Mouse (Mus musculus): Measurements from ENCODE around the gene Agap1. TPM values are rescaled to one million over a fixed set of nuclear protein-coding genes. Genes with fewer than 3 reads are reported as not detected.

Agap1 gene
- polyA plus RNA-seq, 1 experiment from 2014 or later = 11.5 TPM

- H3K36me3 ChIP-seq = 0 out of 2 replicates have a peak, but pooled peaks cover 8% of the 10 kb centered on the region
- H3K9ac ChIP-seq = no peak overlapping the region
- no peaks in the 10 kb centered on the region for H3K27me3 ChIP-seq
- 67% methylated on average over 5 of the region's 5 CpGs for WGBS
- H3K9me3 ChIP-seq = no peaks in the 10 kb centered on the region
- ATAC-seq (ENCODE audit: borderline replicate concordance, extremely low read depth, low FRiP score, low TSS enrichment) = no peak
- H3K4me3 ChIP-seq = no peak overlapping the region
- peaks cover 9% of the 10 kb centered on the region; the same call in 1 of the 2 replicates for H3K4me1 ChIP-seq
- H3K4me2 ChIP-seq = no peak overlapping the region
- H3K27ac ChIP-seq = no peak overlapping the region
These were observed 158.7 kb downstream of the Agap1 start for GRCm38 (mm10) chr1:89613234-89613870.

GRCm38 (mm10) chr1:89616556-89616955 lies 161.9 kb downstream of the Agap1 start:
- no peak for ATAC-seq (ENCODE audit: borderline replicate concordance, extremely low read depth, low FRiP score, low TSS enrichment)
- 69% methylated on average over 6 of the region's 6 CpGs for WGBS
- H3K4me2 ChIP-seq = no peak overlapping the region
- H3K27me3 ChIP-seq = no peaks in the 10 kb centered on the region
- peaks cover 9% of the 10 kb centered on the region; the same call in 1 of the 2 replicates for H3K4me1 ChIP-seq
- H3K36me3 ChIP-seq = 0 out of 2 replicates have a peak, but pooled peaks cover under 1% of the 10 kb centered on the region
- H3K9ac ChIP-seq = no peak overlapping the region
- no peak overlapping the region for H3K27ac ChIP-seq
- no peaks in the 10 kb centered on the region for H3K9me3 ChIP-seq
- no peak overlapping the region for H3K4me3 ChIP-seq

- Histone ChIP-seq H3K4me2 (no peak overlapping the region), H3K9me3 (no peaks in the 10 kb centered on the region), H3K36me3 (no peaks in the 10 kb centered on the region), H3K9ac (no peak overlapping the region), H3K4me3 (no peak overlapping the region), H3K27me3 (no peaks in the 10 kb centered on the region), H3K4me1 (peaks cover 9% of the 10 kb centered on the region; the same call in 1 of the 2 replicates), H3K27ac (no peak overlapping the region)
- 84% methylated on average over 9 of the region's 9 CpGs for WGBS
- no peak for ATAC-seq (ENCODE audit: borderline replicate concordance, extremely low read depth, low FRiP score, low TSS enrichment)
These were observed 162.7 kb downstream of the Agap1 start for GRCm38 (mm10) chr1:89617336-89617735.

- Histone ChIP-seq H3K27ac (no peak overlapping the region), H3K4me1 (peaks cover 9% of the 10 kb centered on the region; the same call in 1 of the 2 replicates), H3K27me3 (no peaks in the 10 kb centered on the region), H3K9ac (no peak overlapping the region), H3K36me3 (no peaks in the 10 kb centered on the region), H3K4me2 (no peak overlapping the region), H3K4me3 (no peak overlapping the region), H3K9me3 (no peaks in the 10 kb centered on the region)
- no peak for ATAC-seq (ENCODE audit: borderline replicate concordance, extremely low read depth, low FRiP score, low TSS enrichment)
- 72% methylated on average over 2 of the region's 2 CpGs for WGBS
These were observed 165.4 kb downstream of the Agap1 start for GRCm38 (mm10) chr1:89619963-89620362.

- H3K4me1 ChIP-seq = peaks cover 9% of the 10 kb centered on the region; the same call in 1 of the 2 replicates
- no peak overlapping the region for H3K4me3 ChIP-seq
- H3K27me3 ChIP-seq = no peaks in the 10 kb centered on the region
- no peak overlapping the region for H3K4me2 ChIP-seq
- no peaks in the 10 kb centered on the region for H3K36me3 ChIP-seq
- no peaks in the 10 kb centered on the region for H3K9me3 ChIP-seq
- no peak overlapping the region for H3K9ac ChIP-seq
- 52% methylated on average over 6 of the region's 8 CpGs for WGBS
- 0 out of 2 replicates have a peak, but pooled peaks have one; percentile 19 for ATAC-seq (ENCODE audit: borderline replicate concordance, extremely low read depth, low FRiP score, low TSS enrichment)
- H3K27ac ChIP-seq = no peak overlapping the region
These were observed 166.6 kb downstream of the Agap1 start for GRCm38 (mm10) chr1:89621014-89621791.

GRCm38 (mm10) chr1:89621952-89622351 lies 167.3 kb downstream of the Agap1 start:
- H3K4me1 ChIP-seq = peaks cover 9% of the 10 kb centered on the region; the same call in 1 of the 2 replicates
- H3K36me3 ChIP-seq = no peaks in the 10 kb centered on the region
- no peaks in the 10 kb centered on the region for H3K27me3 ChIP-seq
- H3K9me3 ChIP-seq = no peaks in the 10 kb centered on the region
- 74% methylated on average over 8 of the region's 8 CpGs for WGBS
- H3K4me3 ChIP-seq = no peak overlapping the region
- no peak overlapping the region for H3K9ac ChIP-seq
- H3K4me2 ChIP-seq = no peak overlapping the region
- H3K27ac ChIP-seq = no peak overlapping the region
- no peak for ATAC-seq (ENCODE audit: borderline replicate concordance, extremely low read depth, low FRiP score, low TSS enrichment)

GRCm38 (mm10) chr1:89622801-89623200 lies 168.2 kb downstream of the Agap1 start:
- no peak for ATAC-seq (ENCODE audit: borderline replicate concordance, extremely low read depth, low FRiP score, low TSS enrichment)
- H3K27ac ChIP-seq = no peak overlapping the region
- H3K4me2 ChIP-seq = no peak overlapping the region
- WGBS = 71% methylated on average over 7 of the region's 7 CpGs
- H3K4me3 ChIP-seq = no peak overlapping the region
- H3K27me3 ChIP-seq = no peaks in the 10 kb centered on the region
- H3K9me3 ChIP-seq = no peaks in the 10 kb centered on the region
- H3K4me1 ChIP-seq = peaks cover 6% of the 10 kb centered on the region; the same call in 1 of the 2 replicates
- no peaks in the 10 kb centered on the region for H3K36me3 ChIP-seq
- no peak overlapping the region for H3K9ac ChIP-seq

GRCm38 (mm10) chr1:89625312-89625711 lies 170.7 kb downstream of the Agap1 start:
- H3K4me3 ChIP-seq = no peak overlapping the region
- WGBS = 80% methylated on average over 4 of the region's 4 CpGs
- no peak overlapping the region for H3K9ac ChIP-seq
- H3K36me3 ChIP-seq = peaks cover 4% of the 10 kb centered on the region
- no peak overlapping the region for H3K4me2 ChIP-seq
- H3K4me1 ChIP-seq = no peaks in the 10 kb centered on the region
- H3K9me3 ChIP-seq = no peaks in the 10 kb centered on the region
- no peaks in the 10 kb centered on the region for H3K27me3 ChIP-seq
- no peak overlapping the region for H3K27ac ChIP-seq
- no peak for ATAC-seq (ENCODE audit: borderline replicate concordance, extremely low read depth, low FRiP score, low TSS enrichment)

- no peak for ATAC-seq (ENCODE audit: borderline replicate concordance, extremely low read depth, low FRiP score, low TSS enrichment)
- Histone ChIP-seq H3K27ac (no peak overlapping the region), H3K4me3 (no peak overlapping the region), H3K9me3 (no peaks in the 10 kb centered on the region), H3K27me3 (no peaks in the 10 kb centered on the region), H3K9ac (no peak overlapping the region), H3K36me3 (peaks cover 4% of the 10 kb centered on the region), H3K4me2 (no peak overlapping the region), H3K4me1 (no peaks in the 10 kb centered on the region)
- WGBS = 88% methylated on average over 7 of the region's 7 CpGs
These were observed 171.4 kb downstream of the Agap1 start for GRCm38 (mm10) chr1:89625967-89626366.

- ATAC-seq (ENCODE audit: borderline replicate concordance, extremely low read depth, low FRiP score, low TSS enrichment) = no peak
- Histone ChIP-seq H3K4me2 (no peak overlapping the region), H3K4me3 (no peak overlapping the region), H3K27ac (no peak overlapping the region), H3K9ac (no peak overlapping the region), H3K36me3 (peaks cover 4% of the 10 kb centered on the region), H3K27me3 (no peaks in the 10 kb centered on the region), H3K9me3 (no peaks in the 10 kb centered on the region), H3K4me1 (no peaks in the 10 kb centered on the region)
- WGBS = 71% methylated on average over 10 of the region's 10 CpGs
These were observed 172.3 kb downstream of the Agap1 start for GRCm38 (mm10) chr1:89626940-89627339.

GRCm38 (mm10) chr1:89627650-89628049 lies 173.0 kb downstream of the Agap1 start:
- Histone ChIP-seq H3K4me2 (no peak overlapping the region), H3K4me3 (no peak overlapping the region), H3K4me1 (no peaks in the 10 kb centered on the region), H3K36me3 (peaks cover 4% of the 10 kb centered on the region), H3K27ac (no peak overlapping the region), H3K9me3 (no peaks in the 10 kb centered on the region), H3K9ac (no peak overlapping the region), H3K27me3 (no peaks in the 10 kb centered on the region)
- 54% methylated on average over 3 of the region's 3 CpGs for WGBS
- ATAC-seq (ENCODE audit: borderline replicate concordance, extremely low read depth, low FRiP score, low TSS enrichment) = no peak

GRCm38 (mm10) chr1:89630836-89631235 lies 176.2 kb downstream of the Agap1 start:
- Histone ChIP-seq H3K36me3 (peaks cover 11% of the 10 kb centered on the region), H3K9me3 (no peaks in the 10 kb centered on the region), H3K4me3 (no peak overlapping the region), H3K27ac (no peak overlapping the region), H3K27me3 (no peaks in the 10 kb centered on the region), H3K4me2 (no peak overlapping the region), H3K4me1 (no peaks in the 10 kb centered on the region), H3K9ac (no peak overlapping the region)
- no peak for ATAC-seq (ENCODE audit: borderline replicate concordance, extremely low read depth, low FRiP score, low TSS enrichment)
- WGBS = 72% methylated on average over 4 of the region's 4 CpGs

Measured in lung, embryonic 15.5 days (tissue).